Mouse (Mus musculus): ENCODE data around the gene Arhgef3.

GRCm38 (mm10) chr14:27138891-27139290 is 24.2 kb downstream of the Arhgef3 start:
- no peak for TF ChIP-seq CTCF (IDR thresholded peaks at IDR 0.05; ENCODE audit: low read depth)
- TF ChIP-seq EP300 (IDR thresholded peaks at IDR 0.05; ENCODE audit: low read depth) = no peak
